Mouse (Mus musculus): ENCODE results near the gene Mthfd2l.

The Mthfd2l gene

GRCm38 (mm10) chr5:90949499-90949898, 18.6 kb downstream of the Mthfd2l start:
- no peak for DNase-seq

DNA sequence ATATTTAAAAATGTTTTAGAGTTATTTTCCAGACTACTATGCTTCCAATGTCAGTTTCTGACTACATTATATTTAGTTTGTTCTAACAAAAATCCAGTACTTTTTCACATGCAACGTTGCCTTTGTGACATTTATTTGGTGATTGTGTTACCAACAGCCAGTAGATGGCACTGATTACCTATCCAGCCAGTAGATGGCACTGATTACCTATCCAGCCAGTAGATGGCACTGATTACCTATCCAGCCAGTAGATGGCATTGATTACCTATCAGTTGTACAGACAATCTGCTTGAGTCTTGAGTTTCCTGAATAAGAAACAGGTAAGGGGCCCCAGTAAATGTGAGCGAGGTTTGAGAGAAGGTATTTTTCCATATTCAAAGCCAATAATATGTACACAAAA, 20.6 kb downstream of the Mthfd2l start:
- no peak for DNase-seq

DNA sequence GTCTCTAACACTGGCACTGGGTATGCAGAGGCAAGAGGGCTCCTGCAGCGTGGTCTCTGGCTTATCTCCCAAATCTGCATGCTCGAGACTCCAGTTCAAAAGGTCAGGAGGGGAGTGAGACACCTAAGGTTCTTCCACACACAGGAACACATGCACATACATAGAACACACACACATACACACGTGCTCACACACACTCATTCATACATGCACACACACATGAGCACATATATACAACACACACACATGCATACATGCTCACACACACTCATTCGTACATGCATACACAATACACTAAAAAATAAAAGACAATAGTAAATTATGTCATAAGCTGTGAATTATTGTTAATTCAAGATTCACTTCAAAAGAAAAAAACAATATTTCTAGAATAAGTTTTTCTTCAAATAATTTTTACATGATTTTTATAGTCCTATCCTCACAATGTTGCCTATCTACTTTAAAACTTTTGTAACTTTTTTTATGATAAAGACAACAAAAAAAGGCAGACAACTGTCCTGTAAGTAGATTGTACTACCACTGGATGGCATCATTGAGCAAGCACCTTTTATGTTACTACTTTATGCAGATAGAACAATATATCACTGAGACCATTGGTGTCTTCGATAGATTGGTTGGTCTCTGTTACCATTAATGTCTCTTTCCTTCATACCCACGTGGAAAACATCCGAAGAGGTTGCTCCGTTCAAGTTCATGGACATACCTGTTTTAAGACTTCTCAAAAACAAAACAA, 22.0 kb downstream of the Mthfd2l start:
- DNase-seq = no peak

DNA sequence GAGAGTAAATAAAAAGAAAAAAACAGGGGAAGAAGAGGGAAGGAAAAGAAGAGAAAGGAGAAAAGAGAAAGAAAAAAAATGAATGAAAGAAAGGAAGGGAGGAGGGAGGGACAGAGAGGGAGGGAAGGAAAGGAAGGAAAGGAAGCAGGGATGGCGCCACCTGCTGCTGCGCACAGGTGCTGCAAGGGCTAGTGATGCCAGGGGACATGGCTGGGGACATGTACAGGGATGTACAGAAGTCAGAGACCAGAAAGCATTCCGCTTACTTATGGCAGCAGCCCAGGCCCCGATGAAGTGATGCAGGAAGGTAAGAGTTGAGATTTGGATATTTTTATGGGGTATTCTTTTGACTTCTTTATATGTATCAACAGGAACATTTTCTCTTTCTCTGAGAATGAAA, 33.4 kb downstream of the Mthfd2l start:
- no peak for DNase-seq

GRCm38 (mm10) chr5:90964764-90965163, 33.8 kb downstream of the Mthfd2l start:
- DNase-seq = no peak

- no peak for DNase-seq
Measured at GRCm38 (mm10) chr5:90965386-90965785, 34.5 kb downstream of the Mthfd2l start.

- peak; percentile 67 for DNase-seq
Measured at GRCm38 (mm10) chr5:90977244-90977643, 46.3 kb downstream of the Mthfd2l start.

- DNase-seq = no peak
Measured at GRCm38 (mm10) chr5:90980297-90980696, 49.4 kb downstream of the Mthfd2l start.

- no peak for DNase-seq
Measured at GRCm38 (mm10) chr5:90987605-90988004, 56.7 kb downstream of the Mthfd2l start.

DNA sequence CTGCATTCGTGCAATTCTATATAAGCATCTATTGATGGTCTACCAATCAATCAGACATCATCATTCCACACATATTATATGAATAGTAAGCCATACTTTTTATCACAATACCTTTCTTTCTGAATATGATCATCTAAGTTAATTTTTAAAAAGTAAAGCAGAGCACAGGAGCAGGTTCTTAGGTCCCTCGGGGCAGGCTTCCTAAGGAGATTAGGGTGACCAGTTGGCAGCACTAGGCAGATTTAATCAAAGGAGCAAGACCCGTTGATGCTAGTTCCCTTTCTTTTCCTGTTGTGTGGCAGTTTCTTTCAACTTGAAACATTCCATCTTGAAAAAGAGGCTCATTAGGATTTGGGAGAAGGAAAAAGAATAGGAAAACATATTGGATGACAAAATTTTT, 57.2 kb downstream of the Mthfd2l start:
- no peak for DNase-seq

DNA sequence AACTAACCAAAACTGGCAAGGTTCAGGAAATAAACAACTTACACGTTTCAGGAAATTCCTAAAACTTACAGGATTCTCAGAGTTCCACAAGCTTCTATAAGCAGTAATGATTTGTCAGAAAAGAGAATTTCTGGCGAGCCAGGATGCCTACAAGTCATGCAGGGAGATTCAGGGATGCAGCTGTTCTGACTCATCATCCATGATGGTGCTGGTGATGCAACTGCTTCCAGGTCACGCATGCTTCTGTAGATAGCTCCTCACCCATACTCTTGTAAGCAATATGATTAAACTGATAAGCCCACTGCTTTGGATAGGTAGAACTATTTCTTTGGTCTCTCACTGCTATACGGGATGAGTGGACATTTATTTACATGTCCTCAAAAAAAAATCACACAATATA, 57.7 kb downstream of the Mthfd2l start:
- DNase-seq = no peak

GRCm38 (mm10) chr5:90999942-91000341, 69.0 kb downstream of the Mthfd2l start:
- no peak for DNase-seq

- no peak for DNase-seq
Measured at GRCm38 (mm10) chr5:91015216-91015615, 84.3 kb downstream of the Mthfd2l start.

GRCm38 (mm10) chr5:91023114-91023513, 92.2 kb downstream of the Mthfd2l start:
- DNase-seq = no peak

GRCm38 (mm10) chr5:91027164-91027563, 96.2 kb downstream of the Mthfd2l start, which contains the start of gene Epgn:
TSS of gene Epgn (plus strand) at chr5:91027464.
- no peak for DNase-seq

- DNase-seq = no peak
Measured at GRCm38 (mm10) chr5:91027840-91028239, 96.9 kb downstream of the Mthfd2l start.

DNA sequence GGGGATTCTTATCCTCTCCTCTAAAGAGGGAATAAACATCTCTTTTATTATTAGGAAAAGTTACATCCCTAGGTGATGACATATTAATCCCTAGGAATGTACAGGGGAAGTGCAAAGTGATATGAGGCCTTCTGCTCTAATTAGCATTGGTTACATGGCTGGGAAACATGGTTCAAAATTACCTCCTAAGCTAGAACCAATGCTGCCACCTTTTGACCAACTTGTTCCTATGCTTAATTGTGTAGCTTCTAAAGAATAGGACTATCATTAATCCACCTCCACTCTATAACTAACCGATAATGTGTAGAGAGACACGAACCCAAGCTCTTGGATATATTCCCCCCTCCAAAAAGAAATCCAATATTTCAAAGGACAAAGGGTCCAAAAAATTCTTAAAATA, 99.7 kb downstream of the Mthfd2l start:
- DNase-seq = no peak

DNA sequence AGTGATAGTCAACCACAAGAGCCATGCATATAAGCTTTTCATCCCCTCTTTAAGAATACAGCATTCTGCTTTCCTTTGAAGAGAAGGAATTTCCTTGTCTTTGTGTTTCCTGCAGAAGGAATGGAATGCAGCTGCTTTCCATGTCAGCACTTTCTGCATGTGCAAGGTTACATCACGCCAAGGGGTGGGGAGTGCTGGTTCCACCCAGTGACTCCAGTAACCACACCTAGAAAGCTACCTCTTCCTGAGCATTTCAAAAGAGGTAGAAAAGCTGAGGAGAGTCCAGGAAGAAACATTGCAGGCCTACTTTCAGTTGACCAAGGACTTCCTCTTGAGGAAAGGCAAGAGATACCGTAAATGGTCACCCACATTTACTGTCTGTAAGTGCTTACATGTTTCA, 104.4 kb downstream of the Mthfd2l start:
- no peak for DNase-seq

DNA sequence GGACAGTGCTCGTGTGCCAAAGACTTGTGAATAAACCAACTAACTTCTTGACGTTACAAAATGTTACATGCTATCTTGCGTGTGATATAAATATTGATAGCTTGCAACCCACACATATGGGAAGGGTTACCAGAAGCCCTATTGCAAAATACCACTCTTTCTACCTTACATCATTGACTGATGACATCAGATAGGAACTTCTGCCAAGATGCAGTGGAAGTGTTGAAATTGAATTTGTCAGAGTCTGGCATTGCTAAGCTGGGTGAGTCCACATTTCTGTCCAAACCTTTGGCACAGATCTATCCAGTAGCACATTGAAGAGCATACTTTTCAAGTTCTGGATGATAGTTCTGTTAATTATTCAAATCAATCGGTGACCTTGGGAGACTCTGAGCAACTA, 105.7 kb downstream of the Mthfd2l start:
- DNase-seq = no peak

DNA sequence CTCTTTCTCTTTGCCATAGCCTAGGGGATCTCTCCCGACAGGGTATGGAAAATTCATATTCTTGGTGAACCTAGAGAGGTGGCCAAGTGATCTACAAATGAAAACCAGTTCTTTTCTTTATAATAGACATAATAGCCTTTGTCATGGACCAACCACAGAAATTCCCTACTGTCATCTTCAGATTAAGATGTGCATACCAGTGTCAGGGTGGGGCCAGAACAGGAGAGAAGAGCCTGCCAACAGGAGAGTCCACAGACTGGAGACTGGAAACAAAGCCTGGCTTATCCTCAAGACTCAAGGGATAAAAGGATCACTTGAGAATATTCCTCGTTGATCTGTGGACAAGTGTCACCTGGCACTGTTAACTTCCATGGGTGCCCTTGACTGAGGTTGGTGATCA, 106.8 kb downstream of the Mthfd2l start:
- DNase-seq = no peak

GRCm38 (mm10) chr5:91038547-91038946, 107.6 kb downstream of the Mthfd2l start:
- DNase-seq = no peak

DNA sequence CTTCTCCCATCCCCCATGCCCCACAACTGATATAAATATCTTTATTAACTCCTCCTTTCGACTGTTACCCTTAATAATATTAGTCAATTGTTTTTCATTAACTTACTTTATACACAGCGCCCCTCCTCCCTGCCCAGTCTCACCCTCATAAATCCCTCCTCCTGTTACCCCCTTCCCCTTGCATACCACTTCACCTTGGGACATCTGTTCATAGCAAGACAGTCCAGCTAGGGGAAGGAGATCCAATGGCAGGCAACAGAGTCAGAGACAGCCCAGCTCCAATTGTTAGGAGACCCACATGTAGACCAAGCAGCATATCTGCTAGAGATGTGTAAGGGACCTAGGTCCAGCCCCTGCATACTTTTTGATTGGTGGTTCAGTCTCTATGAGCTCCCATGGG, 108.0 kb downstream of the Mthfd2l start:
- DNase-seq = no peak

DNA sequence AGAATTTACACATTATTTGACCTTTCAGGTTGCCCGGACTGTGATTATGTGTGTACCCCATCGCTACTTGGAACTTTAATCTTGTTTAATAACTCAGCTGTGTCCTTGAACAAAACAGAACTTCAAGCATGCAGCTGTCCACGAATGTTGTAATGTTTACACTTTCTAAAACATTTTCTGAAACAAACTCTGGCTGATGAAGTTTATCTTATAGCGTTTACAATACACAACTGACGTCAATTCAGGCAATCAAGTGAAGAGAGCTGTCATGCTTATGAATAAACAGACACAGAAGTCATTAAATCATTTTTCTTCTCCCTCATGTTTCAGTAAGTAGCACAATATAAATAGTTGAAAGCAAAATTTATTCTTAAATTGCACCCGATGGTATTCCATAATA, 117.1 kb downstream of the Mthfd2l start:
- no peak for DNase-seq

GRCm38 (mm10) chr5:91048397-91048796, 117.5 kb downstream of the Mthfd2l start:
- DNase-seq = no peak

Data from right cerebral cortex, postnatal 4 days (tissue).